Mouse (Mus musculus) kidney, adult 2 months (tissue): ENCODE measurements around the gene Trim39. TPM values are rescaled to one million over a fixed set of nuclear protein-coding genes. Genes with fewer than 3 reads are reported as not detected.
"Not testable (repeated sequence)": the region's sequence is repeated elsewhere in the genome, so short reads cannot be mapped to it uniquely, and the experiment has no call there.

ENCODE experiments used
- DNase-seq: peaks from one replicate; pipeline ENCODE4 v3.0.0; 2021
- H3K27ac ChIP-seq: fragments of 200-500 bp; 2 replicates; pipeline ENCODE4 v1.5.1; 2012; ENCODE audit warnings: low read depth, low read length, control low read depth, inconsistent platforms; ENCODE audit not compliant: insufficient read depth
- H3K27me3 ChIP-seq: fragments of 200-500 bp; replicated peaks from 2 replicates; pipeline ENCODE4 v1.6.1; 2012; ENCODE audit warnings: mild to moderate bottlenecking, moderate library complexity, low read length, inconsistent platforms; ENCODE audit not compliant: control insufficient read depth, insufficient read depth
- H3K36me3 ChIP-seq: fragments of 200-500 bp; 2 replicates; pipeline ENCODE4 v1.6.1; 2012; ENCODE audit warnings: mild to moderate bottlenecking, moderate library complexity, low read length, inconsistent platforms; ENCODE audit not compliant: control insufficient read depth, insufficient read depth
- H3K4me1 ChIP-seq: fragments of 200-500 bp; 2 replicates; pipeline ENCODE4 v1.6.1; 2011; ENCODE audit warnings: low read length; ENCODE audit not compliant: control insufficient read depth, insufficient read depth
- H3K4me3 ChIP-seq: fragments of 200-500 bp; 2 replicates; pipeline ENCODE4 v1.5.1; 2011; ENCODE audit warnings: mild to moderate bottlenecking, low read depth, low read length, control low read depth; ENCODE audit not compliant: insufficient read depth
- CTCF ChIP-seq: fragments of 200-500 bp; conservative IDR thresholded peaks from 2 replicates; pipeline ENCODE4 v1.5.1; 2011; ENCODE audit warnings: low read depth, mild to moderate bottlenecking, control low read depth, low read length, moderate library complexity, mixed read lengths; ENCODE audit not compliant: insufficient read depth, insufficient read length
- POLR2A ChIP-seq: fragments of 200-500 bp; IDR thresholded peaks from one replicate; pipeline ENCODE4 v1.6.1; 2011; ENCODE audit warnings: low read depth, low read length, control low read depth
- WGBS: fragments of 180-500 bp; shearing (Covaris S2); methylation state at CpG from one replicate; pipeline ENCODE4 v1.1.7; 2018; 5-methylcytosine and 5-hydroxymethylcytosine counted together
- polyA plus RNA-seq: library from polyadenylated mRNA; depleted of rRNA; stranded (reverse); fragments of >200 nt; gene quantifications from 2 replicates; pipeline ENCODE4 v1.2.3, GENCODE M21; 2012

The Trim39 gene
- polyA plus RNA-seq, 1 experiment = 11.4 TPM

GRCm38 (mm10) chr17:36245741-36246140, 26.3 kb downstream of the Trim39 start:
- 83% methylated on average over 2 of the region's 2 CpGs for WGBS
- no peaks in the 10 kb centered on the region for H3K27me3 ChIP-seq
- H3K4me1 ChIP-seq = no peaks in the 10 kb centered on the region
- H3K36me3 ChIP-seq = no peaks in the 10 kb centered on the region
- no peak overlapping the region for H3K27ac ChIP-seq
- no peak for TF ChIP-seq POLR2A
- DNase-seq = no peak
- H3K4me3 ChIP-seq = no peak overlapping the region

DNA sequence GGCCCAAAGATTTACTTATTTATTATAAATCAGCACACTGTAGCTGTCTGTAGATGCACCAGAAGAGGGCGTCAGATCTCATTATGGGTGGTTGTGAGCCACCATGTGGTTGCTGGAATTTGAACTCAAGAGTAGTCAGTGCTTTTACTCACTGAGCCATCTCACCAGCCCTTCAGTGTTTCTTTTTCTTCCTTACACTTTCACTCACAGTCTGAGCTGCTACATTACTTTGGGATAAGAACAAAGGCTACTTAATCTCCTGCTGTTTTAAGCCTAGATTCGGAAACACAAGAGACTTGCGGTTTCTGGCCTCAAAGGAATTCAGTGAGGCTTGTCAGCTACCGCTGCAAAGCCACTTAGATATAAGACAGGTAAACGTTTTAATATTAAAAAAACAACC, 28.0 kb downstream of the Trim39 start:
- Histone ChIP-seq H3K27ac (no peak overlapping the region), H3K4me3 (no peak overlapping the region), H3K27me3 (no peaks in the 10 kb centered on the region), H3K36me3 (no peaks in the 10 kb centered on the region), H3K4me1 (no peaks in the 10 kb centered on the region)
- no peak for TF ChIP-seq CTCF
- TF ChIP-seq POLR2A = no peak
- no peak for DNase-seq
- 51% methylated on average over 5 of the region's 5 CpGs for WGBS

DNA sequence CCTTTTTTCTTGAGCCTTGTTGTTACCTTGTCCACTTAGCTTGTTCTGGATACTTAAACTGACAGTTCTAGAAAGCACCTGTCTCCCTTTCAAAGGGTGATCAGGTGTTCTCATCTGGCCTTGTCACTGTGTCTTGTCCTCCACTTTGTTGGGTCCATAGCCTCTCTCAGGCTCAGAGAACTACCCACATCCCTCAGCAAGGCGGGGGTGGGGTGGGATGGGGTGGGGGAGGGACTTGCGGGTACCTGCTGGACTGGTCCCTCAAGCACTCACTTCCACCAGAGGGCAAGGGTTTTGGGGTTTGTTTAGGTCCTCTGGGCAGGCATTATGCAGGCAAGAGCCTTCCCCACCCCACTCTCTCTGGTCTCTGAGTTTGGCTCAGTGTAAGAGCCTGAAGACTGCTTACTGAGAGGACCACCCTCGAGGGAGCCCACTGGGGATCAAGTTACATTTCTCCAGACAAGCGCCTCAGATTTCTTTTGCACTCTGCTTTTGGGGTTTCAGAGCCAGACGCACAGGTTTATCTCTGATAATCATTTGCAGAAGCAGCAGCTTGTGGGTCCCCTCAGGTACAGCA, 31.3 kb downstream of the Trim39 start:
- H3K36me3 ChIP-seq = no peaks in the 10 kb centered on the region
- H3K4me1 ChIP-seq = no peaks in the 10 kb centered on the region
- TF ChIP-seq POLR2A (no peak), CTCF (no peak)
- no peak for DNase-seq
- WGBS = 19% methylated on average over 5 of the region's 5 CpGs
- no peaks in the 10 kb centered on the region for H3K27me3 ChIP-seq
- no peak overlapping the region for H3K27ac ChIP-seq
- no peak overlapping the region for H3K4me3 ChIP-seq

- DNase-seq = peak; percentile 15
- Histone ChIP-seq H3K27me3 (no peaks in the 10 kb centered on the region), H3K27ac (no peak overlapping the region), H3K36me3 (no peaks in the 10 kb centered on the region), H3K4me1 (no peaks in the 10 kb centered on the region), H3K4me3 (peak overlapping the region; percentile 1; the same call in 1 of the 2 replicates)
- WGBS = 5% methylated on average over 27 of the region's 27 CpGs
- no peak for TF ChIP-seq CTCF
- TF ChIP-seq POLR2A = no peak
Measured at GRCm38 (mm10) chr17:36237321-36237921, 34.6 kb downstream of the Trim39 start.

DNA sequence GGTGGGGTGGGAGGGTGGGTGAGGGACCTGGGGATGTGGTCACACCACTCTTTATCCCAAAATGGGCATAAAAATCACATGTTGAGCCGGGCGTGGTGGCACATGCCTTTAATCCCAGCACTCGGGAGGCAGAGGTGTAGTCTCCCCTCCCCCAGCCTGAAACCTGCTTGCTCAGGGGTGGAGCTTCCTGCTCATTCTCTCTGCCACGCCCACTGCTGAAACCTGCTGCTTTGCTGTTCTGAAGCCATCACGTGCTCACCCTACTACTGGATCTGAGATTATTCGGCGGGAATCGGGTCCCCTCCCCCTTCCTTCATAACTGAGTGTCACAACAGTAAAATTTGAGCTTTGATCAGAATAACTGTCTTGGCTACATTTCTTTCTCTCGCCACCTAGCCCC, 36.7 kb downstream of the Trim39 start:
- 13% methylated on average over 8 of the region's 9 CpGs for WGBS
- not testable (repeated sequence) for H3K4me3 ChIP-seq, H3K27me3 ChIP-seq, H3K4me1 ChIP-seq, H3K36me3 ChIP-seq, H3K27ac ChIP-seq
- peak; percentile 50 for DNase-seq

DNA sequence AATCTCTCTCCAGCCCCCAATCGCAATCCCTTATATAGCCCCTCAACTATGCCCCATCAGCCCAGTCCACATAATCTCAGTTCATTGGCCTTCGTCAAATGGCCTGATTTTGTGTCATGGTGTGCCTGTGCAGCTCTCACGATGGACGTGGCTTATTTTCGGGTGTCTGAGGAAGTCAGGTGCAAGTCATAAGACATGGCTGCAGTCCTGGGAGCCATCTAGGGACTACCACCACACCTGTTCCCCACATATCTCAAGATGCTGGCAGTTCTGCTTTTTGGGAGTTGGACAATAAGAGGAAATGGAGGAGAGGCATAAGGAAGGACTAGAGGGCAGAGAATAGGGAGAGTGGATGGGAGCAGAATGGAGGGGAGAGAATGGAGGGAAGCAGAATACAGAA, 38.5 kb downstream of the Trim39 start:
- no peaks in the 10 kb centered on the region for H3K27me3 ChIP-seq
- H3K4me3 ChIP-seq = no peak overlapping the region
- TF ChIP-seq CTCF (no peak), POLR2A (no peak)
- no peak overlapping the region for H3K27ac ChIP-seq
- WGBS = 83% methylated on average over 5 of the region's 5 CpGs
- no peak for DNase-seq
- no peaks in the 10 kb centered on the region for H3K36me3 ChIP-seq
- no peaks in the 10 kb centered on the region for H3K4me1 ChIP-seq

DNA sequence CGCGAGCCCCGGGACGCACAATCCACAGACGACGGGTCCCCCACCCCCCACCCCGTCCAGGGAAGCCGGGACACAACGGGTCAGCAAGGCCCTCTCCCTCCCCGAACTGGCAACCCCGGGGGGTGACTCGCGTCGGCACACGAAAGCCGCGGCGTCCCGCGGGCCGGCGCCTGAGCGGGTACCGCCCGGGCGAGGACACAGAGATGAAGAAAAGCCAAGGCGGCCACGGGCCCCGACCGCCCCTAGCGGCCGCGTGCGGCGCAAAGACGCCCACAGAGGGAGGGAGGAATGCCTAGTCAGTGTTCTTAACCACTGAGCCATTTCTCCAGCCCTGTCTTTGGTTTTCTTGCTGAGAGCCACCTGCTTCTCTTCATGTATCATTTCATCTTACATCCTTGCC, 40.7 kb downstream of the Trim39 start:
- Histone ChIP-seq H3K4me3 (no peak overlapping the region), H3K27ac (no peak overlapping the region), H3K36me3 (no peaks in the 10 kb centered on the region), H3K4me1 (no peaks in the 10 kb centered on the region), H3K27me3 (no peaks in the 10 kb centered on the region)
- DNase-seq = peak; percentile 70
- 14% methylated on average over 36 of the region's 36 CpGs for WGBS
- peak; percentile 62 for TF ChIP-seq CTCF
- TF ChIP-seq POLR2A = no peak
